Mouse (Mus musculus) neutrophil, adult 65 days (primary cell): Measurements from ENCODE around the gene Xndc1. TPM values are rescaled to one million over a fixed set of nuclear protein-coding genes. Genes with fewer than 3 reads are reported as not detected.

Source experiments
- total RNA-seq: library from RNA; stranded (reverse); gene quantifications from 2 replicates; pipeline ENCODE4 v1.2.4, GENCODE M21; 2023

Xndc1 gene
- 6.9 and 8.8 TPM in 2 replicates for total RNA-seq

GRCm38 (mm10) chr7:102065046-102065891 is at the start of gene Xndc1, which contains the start of the genes Rnf121 and Xntrpc:
Gene Xndc1 (plus strand): TSS chr7:102065511.
Gene Rnf121 (minus strand): TSS chr7:102065469.
Gene Xntrpc (plus strand): TSS chr7:102065713.

GRCm38 (mm10) chr7:102018590-102018989 is 46.7 kb upstream of the Xndc1 start, which contains the start of gene Il18bp:
Gene Il18bp (minus strand): TSS chr7:102018690.

GRCm38 (mm10) chr7:102082816-102083215 is 17.5 kb downstream of the Xndc1 start, which contains the start of gene Trpc2:
Gene Trpc2 (plus strand): TSS chr7:102083116.

GRCm38 (mm10) chr7:102101487-102101886 is 36.2 kb downstream of the Xndc1 start, which contains the start of gene Art1:
Gene Art1 (plus strand): TSS chr7:102101743.

GRCm38 (mm10) chr7:102109171-102109570 is 43.9 kb downstream of the Xndc1 start, which contains the start of gene Art5:
Gene Art5 (minus strand): TSS chr7:102109489.

GRCm38 (mm10) chr7:102116579-102117331 is 51.4 kb downstream of the Xndc1 start, which contains the start of gene Chrna10:
Gene Chrna10 (minus strand): TSS chr7:102116828.

Other genes with a start within 250 kb of the Xndc1 start
- not detected in 2 replicates for gene Phox2a, start 247.2 kb upstream of the Xndc1 start, total RNA-seq
- gene Inppl1, start 227.3 kb upstream of the Xndc1 start, total RNA-seq = 14.9 and 24.8 TPM in 2 replicates
- 1.5 TPM in 1 of 2 replicates, not detected in the other for gene Folr2, start 208.3 kb upstream of the Xndc1 start, total RNA-seq
- gene Anapc15, start 201.8 kb upstream of the Xndc1 start, total RNA-seq = 40.4 and 44.1 TPM in 2 replicates
- not detected in 2 replicates for gene Folr1, start 194.7 kb upstream of the Xndc1 start, total RNA-seq
- gene Lamtor1, start 159.6 kb upstream of the Xndc1 start, total RNA-seq = 97.8 and 108 TPM in 2 replicates
- gene Tomt, start 159.2 kb upstream of the Xndc1 start, total RNA-seq = 0.18 TPM in 1 of 2 replicates, not detected in the other
- 0.51 and 1.1 TPM in 2 replicates for gene Lrrc51, start 131.6 kb upstream of the Xndc1 start, total RNA-seq
- gene Numa1, start 131.4 kb upstream of the Xndc1 start, total RNA-seq = 91.4 and 106 TPM in 2 replicates
- gene Il18bp, start 46.8 kb upstream of the Xndc1 start, total RNA-seq = 28.7 and 30.3 TPM in 2 replicates
- 12.0 and 16.0 TPM in 2 replicates for gene Rnf121, start within 50 bp of the Xndc1 start, total RNA-seq
- gene Xntrpc, start 202 bp downstream of the Xndc1 start, total RNA-seq = 0.54 and 1.1 TPM in 2 replicates
- 0.22 and 0.45 TPM in 2 replicates for gene Trpc2, start 17.6 kb downstream of the Xndc1 start, total RNA-seq
- not detected in 2 replicates for gene Art1, start 36.2 kb downstream of the Xndc1 start, total RNA-seq
- not detected in 2 replicates for gene Art5, start 44.0 kb downstream of the Xndc1 start, total RNA-seq
- 0.16 TPM in 1 of 2 replicates, not detected in the other for gene Chrna10, start 51.3 kb downstream of the Xndc1 start, total RNA-seq
- 69.7 and 84.9 TPM in 2 replicates for gene Nup98, start 144.7 kb downstream of the Xndc1 start, total RNA-seq
- 34.8 and 40.8 TPM in 2 replicates for gene Pgap2, start 144.7 kb downstream of the Xndc1 start, total RNA-seq
- gene Rhog, start 190.5 kb downstream of the Xndc1 start, total RNA-seq = 459 and 512 TPM in 2 replicates
- gene Stim1, start 202.3 kb downstream of the Xndc1 start, total RNA-seq = 90.5 and 118 TPM in 2 replicates